8 mouse cellular contexts compared by ENCODE assay signal in the genomic region with DNA sequence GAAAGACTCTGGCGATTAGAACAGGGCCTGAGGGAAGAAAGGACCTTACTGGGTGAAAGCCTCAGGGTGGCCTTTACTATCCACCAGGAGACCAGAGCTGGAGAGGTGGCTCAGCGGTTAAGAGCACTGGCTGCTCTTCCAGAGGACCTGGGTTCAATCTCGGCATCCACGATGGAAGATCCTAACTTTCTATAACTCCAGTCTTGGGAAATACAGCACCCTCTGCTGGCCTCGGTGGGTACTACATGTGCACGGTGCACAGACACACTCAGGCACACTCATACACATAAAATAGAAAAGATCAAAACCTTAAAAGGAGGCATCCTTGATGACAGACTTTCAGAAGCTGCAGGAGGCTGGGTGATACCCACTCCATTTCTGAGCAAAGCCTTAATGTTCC. TPM values are rescaled to one million over a fixed set of nuclear protein-coding genes. Genes with fewer than 3 reads are reported as not detected.
DNase-seq lines count a peak whose midpoint lies in the region; ATAC-seq and TF ChIP-seq lines count a peak whose summit lies in the region.

No protein-coding gene starts in this region.

- no peak overlapping the region for H3K27ac ChIP-seq in forebrain, embryonic 11.5 days (ENCODE audit: low read depth, low read length)
- no peak overlapping the region for H3K27ac ChIP-seq in forebrain, embryonic 16.5 days (ENCODE audit: low read length)
- H3K27ac ChIP-seq in lung, embryonic 14.5 days (ENCODE audit: low read depth), result no peak overlapping the region
- H3K27ac ChIP-seq in bone marrow macrophage, adult 2 months (ENCODE audit: insufficient read depth, low read depth, low read length), result no peak overlapping the region
- no peak overlapping the region for H3K27ac ChIP-seq in heart, embryonic 11.5 days (ENCODE audit: low read depth, low read length)

- no peak for ATAC-seq in forebrain, embryonic 11.5 days (replicated peaks; ENCODE audit: low FRiP score)
- ATAC-seq in forebrain, embryonic 16.5 days, result no peak
- ATAC-seq in lung, embryonic 14.5 days (ENCODE audit: insufficient read depth), result no peak
- ATAC-seq in heart, embryonic 11.5 days (replicated peaks; ENCODE audit: insufficient number of reproducible peaks, low FRiP score, low TSS enrichment), result no peak
- ATAC-seq in inflammation-experienced regulatory T-cells, adult 6 months, result no peak

- TF ChIP-seq POLR2A in bone marrow macrophage, adult 2 months (IDR thresholded peaks at IDR 0.05; ENCODE audit: borderline replicate concordance, low read depth, low read length), result no peak

- H3K9me3 ChIP-seq in forebrain, embryonic 11.5 days (ENCODE audit: control insufficient read depth, low read length), result no peaks in the 10 kb centered on the region
- H3K9me3 ChIP-seq in forebrain, embryonic 16.5 days (ENCODE audit: control insufficient read depth, low read length), result no peaks in the 10 kb centered on the region
- no peaks in the 10 kb centered on the region for H3K9me3 ChIP-seq in lung, embryonic 14.5 days (ENCODE audit: low read depth, low read length)
- H3K9me3 ChIP-seq in heart, embryonic 11.5 days (replicated peaks; ENCODE audit: control insufficient read depth, low read length), result no peaks in the 10 kb centered on the region

- no peaks in the 10 kb centered on the region for H3K36me3 ChIP-seq in forebrain, embryonic 11.5 days (ENCODE audit: control insufficient read depth, insufficient read depth, low read length)
- H3K36me3 ChIP-seq in forebrain, embryonic 16.5 days (ENCODE audit: control insufficient read depth, insufficient read depth), result no peaks in the 10 kb centered on the region
- no peaks in the 10 kb centered on the region for H3K36me3 ChIP-seq in lung, embryonic 14.5 days (ENCODE audit: insufficient read depth)
- H3K36me3 ChIP-seq in heart, embryonic 11.5 days (ENCODE audit: control insufficient read depth, insufficient read depth, low read length), result no peaks in the 10 kb centered on the region

- H3K9ac ChIP-seq in forebrain, embryonic 11.5 days (ENCODE audit: low read length), result no peak overlapping the region
- no peak overlapping the region for H3K9ac ChIP-seq in forebrain, embryonic 16.5 days (replicated peaks; ENCODE audit: low read depth, low read length)
- no peak overlapping the region for H3K9ac ChIP-seq in lung, embryonic 14.5 days
- H3K9ac ChIP-seq in heart, embryonic 11.5 days (ENCODE audit: low read depth, low read length), result no peak overlapping the region

- H3K4me1 ChIP-seq in forebrain, embryonic 11.5 days (replicated peaks; ENCODE audit: control insufficient read depth, insufficient read depth, low read length), result 0 out of 2 replicates have a peak, but pooled peaks cover 2% of the 10 kb centered on the region
- 0 out of 2 replicates have a peak, but pooled peaks cover 3% of the 10 kb centered on the region for H3K4me1 ChIP-seq in forebrain, embryonic 16.5 days (replicated peaks; ENCODE audit: control insufficient read depth, insufficient read depth, low read length)
- H3K4me1 ChIP-seq in lung, embryonic 14.5 days (ENCODE audit: insufficient read depth), result no peaks in the 10 kb centered on the region
- no peaks in the 10 kb centered on the region for H3K4me1 ChIP-seq in bone marrow macrophage, adult 2 months (ENCODE audit: control insufficient read depth, insufficient read depth, low read length)
- no peaks in the 10 kb centered on the region for H3K4me1 ChIP-seq in heart, embryonic 11.5 days (ENCODE audit: control insufficient read depth, insufficient read depth, low read length)

- no peak overlapping the region for H3K4me3 ChIP-seq in forebrain, embryonic 11.5 days (ENCODE audit: low read depth, low read length)
- no peak overlapping the region for H3K4me3 ChIP-seq in forebrain, embryonic 16.5 days (replicated peaks; ENCODE audit: low read length)
- no peak overlapping the region for H3K4me3 ChIP-seq in lung, embryonic 14.5 days (ENCODE audit: low read depth, low read length)
- no peak overlapping the region for H3K4me3 ChIP-seq in bone marrow macrophage, adult 2 months (ENCODE audit: insufficient read depth, low read length)
- H3K4me3 ChIP-seq in heart, embryonic 11.5 days (ENCODE audit: low read depth, low read length), result no peak overlapping the region

- TF ChIP-seq CTCF in lung, embryonic 14.5 days (IDR thresholded peaks at IDR 0.05; ENCODE audit: low read depth), result peak; percentile 77
- TF ChIP-seq CTCF in bone marrow macrophage, adult 2 months (IDR thresholded peaks at IDR 0.05; ENCODE audit: low read depth, low read length), result peak; percentile 66

- DNase-seq in forebrain, embryonic 11.5 days (ENCODE audit: low spot score), result peak; percentile 85
- DNase-seq in lung, embryonic 14.5 days, result peak; percentile 69
- no peak for DNase-seq in lung, postnatal 25 days (ENCODE audit: low spot score)
- DNase-seq in mesoderm, embryonic 11.5 days (ENCODE audit: low read depth, low spot score), result peak; percentile 61

- peaks cover 7% of the 10 kb centered on the region for H3K27me3 ChIP-seq in forebrain, embryonic 11.5 days (ENCODE audit: control insufficient read depth, insufficient read depth, low read length)
- H3K27me3 ChIP-seq in forebrain, embryonic 16.5 days (replicated peaks; ENCODE audit: control insufficient read depth, insufficient read depth, low read length), result peaks cover 3% of the 10 kb centered on the region
- peaks cover 9% of the 10 kb centered on the region; the same call in 1 of the 2 replicates for H3K27me3 ChIP-seq in lung, embryonic 14.5 days (ENCODE audit: insufficient read depth, low read length)
- peaks cover 28% of the 10 kb centered on the region for H3K27me3 ChIP-seq in heart, embryonic 11.5 days (ENCODE audit: control insufficient read depth, insufficient read depth, low read length)

- WGBS in forebrain, embryonic 11.5 days, result 20% methylated on average over 6 of the region's 6 CpGs
- WGBS in forebrain, embryonic 16.5 days, result 22% methylated on average over 6 of the region's 6 CpGs
- WGBS in lung, embryonic 14.5 days, result 23% methylated on average over 6 of the region's 6 CpGs
- 14% methylated on average over 6 of the region's 6 CpGs for WGBS in heart, embryonic 11.5 days (ENCODE audit: insufficient replicate concordance)

- H3K4me2 ChIP-seq in forebrain, embryonic 11.5 days (ENCODE audit: low read depth, low read length, severe bottlenecking), result no peak overlapping the region
- H3K4me2 ChIP-seq in forebrain, embryonic 16.5 days (ENCODE audit: low read length), result no peak overlapping the region
- H3K4me2 ChIP-seq in lung, embryonic 14.5 days, result no peak overlapping the region
- H3K4me2 ChIP-seq in heart, embryonic 11.5 days, result no peak overlapping the region

RNA-seq across cellular contexts. Expression of a gene that starts 6.4 kb away (rescaled TPM):
- 0.12 and 0.17 TPM in 2 replicates for polyA plus RNA-seq in forebrain, embryonic 11.5 days (2014; fragmentation: Nextera tagmentation; extraction: Ambion mirVana)
- 0.42 and 0.60 TPM in 2 replicates for polyA plus RNA-seq in forebrain, embryonic 16.5 days (2015; fragmentation: Nextera tagmentation; extraction: Ambion mirVana)
- not detected in 2 replicates for polyA plus RNA-seq in lung, embryonic 14.5 days (2014; fragmentation: Nextera tagmentation; extraction: Ambion mirVana)
- 0.13 TPM in 1 of 2 replicates, not detected in the other for polyA plus RNA-seq in bone marrow macrophage, adult 2 months (2012; ENCODE audit: insufficient read depth, insufficient read length, missing spikeins)
- polyA plus RNA-seq in heart, embryonic 11.5 days (2014; fragmentation: Nextera tagmentation; extraction: Ambion mirVana), result 0.01 TPM in 1 of 2 replicates, not detected in the other
- under 1 TPM in 1 of 3 experiments, not detected in 2; 0.04 TPM for polyA plus RNA-seq in inflammation-experienced regulatory T-cells, adult 6 months (2017; shearing (Covaris generic))

RNA-seq across cellular contexts. Expression of a gene that starts 16.5 kb away (rescaled TPM):
- 69.1 and 69.4 TPM in 2 replicates for polyA plus RNA-seq in forebrain, embryonic 11.5 days (2014; fragmentation: Nextera tagmentation; extraction: Ambion mirVana)
- polyA plus RNA-seq in forebrain, embryonic 16.5 days (2015; fragmentation: Nextera tagmentation; extraction: Ambion mirVana), result 60.6 and 65.5 TPM in 2 replicates
- polyA plus RNA-seq in lung, embryonic 14.5 days (2014; fragmentation: Nextera tagmentation; extraction: Ambion mirVana), result 56.4 and 61.0 TPM in 2 replicates
- 18.6 and 26.0 TPM in 2 replicates for polyA plus RNA-seq in bone marrow macrophage, adult 2 months (2012; ENCODE audit: insufficient read depth, insufficient read length, missing spikeins)
- 48.1 and 53.8 TPM in 2 replicates for polyA plus RNA-seq in heart, embryonic 11.5 days (2014; fragmentation: Nextera tagmentation; extraction: Ambion mirVana)
- 10 to 100 TPM; 19.9 to 24.4 (median 21.7) TPM for polyA plus RNA-seq in inflammation-experienced regulatory T-cells, adult 6 months (2017; shearing (Covaris generic))

RNA-seq across cellular contexts. Expression of a gene that starts 25.7 kb away (rescaled TPM):
- 139 and 144 TPM in 2 replicates for polyA plus RNA-seq in forebrain, embryonic 11.5 days (2014; fragmentation: Nextera tagmentation; extraction: Ambion mirVana)
- polyA plus RNA-seq in forebrain, embryonic 16.5 days (2015; fragmentation: Nextera tagmentation; extraction: Ambion mirVana), result 122 and 139 TPM in 2 replicates
- 115 and 136 TPM in 2 replicates for polyA plus RNA-seq in lung, embryonic 14.5 days (2014; fragmentation: Nextera tagmentation; extraction: Ambion mirVana)
- polyA plus RNA-seq in bone marrow macrophage, adult 2 months (2012; ENCODE audit: insufficient read depth, insufficient read length, missing spikeins), result 122 and 133 TPM in 2 replicates
- polyA plus RNA-seq in heart, embryonic 11.5 days (2014; fragmentation: Nextera tagmentation; extraction: Ambion mirVana), result 90.2 and 94.4 TPM in 2 replicates
- 10 to 100 TPM; 78.7 to 96.6 (median 84.8) TPM for polyA plus RNA-seq in inflammation-experienced regulatory T-cells, adult 6 months (2017; shearing (Covaris generic))

RNA-seq across cellular contexts. Expression of a gene that starts 45.0 kb away (rescaled TPM):
- polyA plus RNA-seq in forebrain, embryonic 11.5 days (2014; fragmentation: Nextera tagmentation; extraction: Ambion mirVana), result not detected in 2 replicates
- 4.1 TPM in 1 of 2 replicates, not detected in the other for polyA plus RNA-seq in forebrain, embryonic 16.5 days (2015; fragmentation: Nextera tagmentation; extraction: Ambion mirVana)
- not detected in 2 replicates for polyA plus RNA-seq in lung, embryonic 14.5 days (2014; fragmentation: Nextera tagmentation; extraction: Ambion mirVana)
- not detected in 2 replicates for polyA plus RNA-seq in bone marrow macrophage, adult 2 months (2012; ENCODE audit: insufficient read depth, insufficient read length, missing spikeins)
- polyA plus RNA-seq in heart, embryonic 11.5 days (2014; fragmentation: Nextera tagmentation; extraction: Ambion mirVana), result not detected in 2 replicates
- polyA plus RNA-seq in inflammation-experienced regulatory T-cells, adult 6 months (2017; shearing (Covaris generic)), result 10 to 100 TPM in 1 of 3 experiments, not detected in 2; 10.7 TPM

RNA-seq across cellular contexts. Expression of a gene that starts 46.8 kb away (rescaled TPM):
- polyA plus RNA-seq in forebrain, embryonic 11.5 days (2014; fragmentation: Nextera tagmentation; extraction: Ambion mirVana), result 47.0 and 47.1 TPM in 2 replicates
- polyA plus RNA-seq in forebrain, embryonic 16.5 days (2015; fragmentation: Nextera tagmentation; extraction: Ambion mirVana), result 42.7 and 42.9 TPM in 2 replicates
- polyA plus RNA-seq in lung, embryonic 14.5 days (2014; fragmentation: Nextera tagmentation; extraction: Ambion mirVana), result 31.7 and 32.9 TPM in 2 replicates
- 19.7 and 22.2 TPM in 2 replicates for polyA plus RNA-seq in bone marrow macrophage, adult 2 months (2012; ENCODE audit: insufficient read depth, insufficient read length, missing spikeins)
- 26.8 and 29.5 TPM in 2 replicates for polyA plus RNA-seq in heart, embryonic 11.5 days (2014; fragmentation: Nextera tagmentation; extraction: Ambion mirVana)
- 10 to 100 TPM; 29.1 to 39.4 (median 34.2) TPM for polyA plus RNA-seq in inflammation-experienced regulatory T-cells, adult 6 months (2017; shearing (Covaris generic))
